Mouse (Mus musculus) kidney, embryonic 14.5 days (tissue): ENCODE measurements at regions not wholly inside any gene's neighbourhood (a gene's known extent, or its start where the extent isn't known, plus 50 kb on each side); places are given as distances from the start of the nearest gene placed in this dataset.
"Not testable (repeated sequence)": the region's sequence is repeated elsewhere in the genome, so short reads cannot be mapped to it uniquely, and the experiment has no call there.

ENCODE experiments used
- ATAC-seq: fragments of 200-750 bp; cut with Nextera tagmentation; 2 replicates; pipeline ENCODE4 v1.8.0; 2017; ENCODE audit warnings: moderate number of reproducible peaks, mild to moderate bottlenecking, moderate TSS enrichment, moderate library complexity; ENCODE audit not compliant: low FRiP score, low TSS enrichment
- H3K27ac ChIP-seq: fragments of 300-500 bp; sonication (generic); 2 replicates; pipeline ENCODE4 v1.5.1; 2014; ENCODE audit warnings: low read depth, mild to moderate bottlenecking, low read length, moderate library complexity, mixed read lengths
- H3K27me3 ChIP-seq: fragments of 300-500 bp; sonication (generic); 2 replicates; pipeline ENCODE4 v1.6.1; 2014; ENCODE audit warnings: mild to moderate bottlenecking, low read length; ENCODE audit not compliant: control insufficient read depth, insufficient read depth
- H3K36me3 ChIP-seq: fragments of 300-500 bp; sonication (generic); 2 replicates; pipeline ENCODE4 v1.6.1; 2014; ENCODE audit warnings: low read length, mixed read lengths; ENCODE audit not compliant: control insufficient read depth, insufficient read depth
- H3K4me1 ChIP-seq: fragments of 300-500 bp; sonication (generic); 2 replicates; pipeline ENCODE4 v1.6.1; 2014; ENCODE audit warnings: low read length, mixed read lengths; ENCODE audit not compliant: control insufficient read depth, insufficient read depth
- H3K4me2 ChIP-seq: fragments of 300-500 bp; sonication (generic); replicated peaks from 2 replicates; pipeline ENCODE4 v1.6.1; 2014; ENCODE audit warnings: low read depth, mild to moderate bottlenecking, low read length
- H3K4me3 ChIP-seq: fragments of 300-500 bp; sonication (generic); 2 replicates; pipeline ENCODE4 v1.5.1; 2014; ENCODE audit warnings: mild to moderate bottlenecking, low read length
- H3K9ac ChIP-seq: fragments of 300-500 bp; sonication (generic); 2 replicates; pipeline ENCODE4 v1.6.1; 2014; ENCODE audit warnings: low read depth, mild to moderate bottlenecking, low read length, moderate library complexity
- H3K9me3 ChIP-seq: fragments of 300-500 bp; sonication (generic); 2 replicates; pipeline ENCODE4 v1.6.1; 2016; ENCODE audit warnings: low read length; ENCODE audit not compliant: control insufficient read depth
- WGBS: fragments of 180-500 bp; shearing (Covaris S2); extraction: QIAGEN DNeasy Blood & Tissue Kit; methylation state at CpG from one replicate; pipeline ENCODE4 v1.1.7; 2014; 5-methylcytosine and 5-hydroxymethylcytosine counted together

- not testable (repeated sequence) for H3K4me1 ChIP-seq, ATAC-seq, H3K9me3 ChIP-seq, H3K4me2 ChIP-seq, H3K9ac ChIP-seq, H3K4me3 ChIP-seq, H3K27ac ChIP-seq, H3K27me3 ChIP-seq, H3K36me3 ChIP-seq
- 94% methylated on average over 4 of the region's 4 CpGs for WGBS
Observed at GRCm38 (mm10) chr10:118618251-118618650, 177.4 kb downstream of the Ifng start.

DNA sequence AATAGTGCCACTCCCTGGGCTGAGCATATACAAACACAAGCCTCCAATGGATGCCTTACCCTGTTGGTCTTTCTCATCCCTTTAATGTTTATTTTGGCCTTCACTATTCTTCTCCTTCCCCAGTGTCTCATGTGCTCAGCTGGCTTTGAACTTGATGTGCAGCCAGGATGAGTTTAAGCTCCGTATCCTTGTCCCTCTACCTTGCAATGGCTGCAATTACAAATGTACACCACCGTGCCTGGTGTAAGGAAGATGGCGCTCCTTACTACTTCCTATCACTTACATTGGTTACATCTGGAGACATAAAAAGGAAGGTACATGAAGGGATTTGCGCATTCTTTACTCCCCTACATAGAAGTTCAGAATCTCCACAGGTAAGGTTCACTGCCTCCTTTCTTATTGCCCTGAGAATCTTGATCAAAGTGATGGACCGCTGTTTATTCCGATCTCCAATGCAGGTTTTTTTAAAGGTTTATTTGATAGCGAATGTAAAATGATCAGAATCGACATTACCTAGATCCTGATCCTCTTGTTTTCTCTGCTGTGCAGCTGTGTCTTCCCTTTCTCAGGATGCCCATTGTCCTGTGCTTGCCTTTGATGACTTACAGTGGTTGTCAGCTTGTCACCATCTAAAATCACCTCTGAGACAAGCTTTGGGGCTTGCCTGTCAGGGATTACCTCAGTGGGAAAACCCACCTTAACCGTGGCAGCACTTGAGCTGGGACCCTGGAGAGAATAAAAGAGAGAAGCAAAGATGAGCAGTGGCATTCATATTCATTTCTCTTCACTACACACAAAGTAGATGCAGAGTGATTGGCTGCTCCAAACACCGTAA lies 178.1 kb downstream of the Ifng start:
- Histone ChIP-seq H3K4me2 (no peak overlapping the region), H3K9ac (no peak overlapping the region), H3K27ac (no peak overlapping the region), H3K4me3 (no peak overlapping the region), H3K9me3 (no peaks in the 10 kb centered on the region), H3K36me3 (no peaks in the 10 kb centered on the region), H3K4me1 (no peaks in the 10 kb centered on the region), H3K27me3 (no peaks in the 10 kb centered on the region)
- 92% methylated on average over 10 of the region's 10 CpGs for WGBS
- no peak for ATAC-seq

DNA sequence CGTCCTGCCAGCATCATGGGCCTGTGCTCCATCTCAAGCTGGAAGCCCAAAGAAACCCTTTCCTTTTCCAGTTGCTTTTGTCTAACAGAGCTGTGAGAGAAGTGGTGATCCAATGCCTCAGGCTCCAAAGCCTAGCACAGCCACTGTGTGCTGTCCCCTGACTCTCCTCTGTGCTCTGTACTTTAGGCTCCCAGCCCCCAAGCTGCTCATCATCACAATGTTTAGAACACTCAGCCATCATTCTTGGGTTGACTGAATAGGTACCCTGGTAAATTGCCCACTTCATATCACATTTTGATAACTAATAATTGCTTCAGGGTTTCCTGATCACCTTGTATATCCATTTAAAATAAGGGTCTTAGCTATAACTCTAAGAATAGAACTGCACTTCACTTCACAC lies 178.8 kb downstream of the Ifng start:
- no peak overlapping the region for H3K27ac ChIP-seq
- WGBS: 92% methylated on average over 1 of the region's 1 CpGs
- no peaks in the 10 kb centered on the region for H3K36me3 ChIP-seq
- no peak overlapping the region for H3K9ac ChIP-seq
- H3K27me3 ChIP-seq: no peaks in the 10 kb centered on the region
- no peaks in the 10 kb centered on the region for H3K4me1 ChIP-seq
- no peak overlapping the region for H3K4me2 ChIP-seq
- ATAC-seq: no peak
- no peak overlapping the region for H3K4me3 ChIP-seq
- H3K9me3 ChIP-seq: no peaks in the 10 kb centered on the region

DNA sequence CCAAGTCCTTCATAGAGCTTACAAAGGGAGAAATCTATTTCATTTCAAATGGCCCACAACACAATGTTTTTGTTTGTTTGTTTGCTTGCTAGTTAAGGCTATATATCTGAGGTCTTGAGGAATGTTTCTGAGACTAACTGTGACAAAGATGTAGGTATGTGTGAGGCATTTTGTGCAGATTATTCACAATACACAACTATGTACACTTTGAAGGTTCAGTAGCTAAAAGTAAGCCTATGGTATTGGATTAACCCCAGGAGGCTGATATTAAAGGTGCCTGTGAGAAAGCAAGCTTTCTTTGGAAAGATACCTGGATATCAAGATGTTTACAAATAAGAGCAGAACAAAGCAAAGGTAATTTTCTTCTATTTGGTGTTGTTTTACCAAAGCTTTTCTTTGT lies 179.8 kb downstream of the Ifng start:
- Histone ChIP-seq H3K27ac (no peak overlapping the region), H3K4me2 (no peak overlapping the region)

GRCm38 (mm10) chr10:118621546-118621945 lies 180.7 kb downstream of the Ifng start:
- H3K27me3 ChIP-seq: no peaks in the 10 kb centered on the region
- H3K4me3 ChIP-seq: no peak overlapping the region
- 80% methylated on average over 4 of the region's 4 CpGs for WGBS
- H3K9me3 ChIP-seq: no peaks in the 10 kb centered on the region
- no peak overlapping the region for H3K9ac ChIP-seq
- no peaks in the 10 kb centered on the region for H3K36me3 ChIP-seq
- no peak overlapping the region for H3K27ac ChIP-seq
- no peak for ATAC-seq
- no peak overlapping the region for H3K4me2 ChIP-seq
- H3K4me1 ChIP-seq: no peaks in the 10 kb centered on the region

More for the DNA sequence above, 179.8 kb downstream of the Ifng start:
- Histone ChIP-seq H3K9me3 (no peaks in the 10 kb centered on the region), H3K27me3 (no peaks in the 10 kb centered on the region), H3K36me3 (no peaks in the 10 kb centered on the region), H3K4me3 (no peak overlapping the region), H3K4me1 (no peaks in the 10 kb centered on the region), H3K9ac (no peak overlapping the region)
- no peak for ATAC-seq

- H3K4me3 ChIP-seq: no peak overlapping the region
- no peaks in the 10 kb centered on the region for H3K27me3 ChIP-seq
- H3K27ac ChIP-seq: no peak overlapping the region
- H3K4me1 ChIP-seq: no peaks in the 10 kb centered on the region
- no peaks in the 10 kb centered on the region for H3K36me3 ChIP-seq
- no peaks in the 10 kb centered on the region for H3K9me3 ChIP-seq
- no peak overlapping the region for H3K9ac ChIP-seq
- no peak overlapping the region for H3K4me2 ChIP-seq
- 78% methylated on average over 6 of the region's 6 CpGs for WGBS
- ATAC-seq: no peak
Observed at GRCm38 (mm10) chr10:118622131-118622530, 181.3 kb downstream of the Ifng start.

GRCm38 (mm10) chr10:118622916-118623315 lies 182.1 kb downstream of the Ifng start:
- H3K36me3 ChIP-seq: no peaks in the 10 kb centered on the region
- H3K4me1 ChIP-seq: no peaks in the 10 kb centered on the region
- no peaks in the 10 kb centered on the region for H3K27me3 ChIP-seq
- no peak for ATAC-seq
- no peak overlapping the region for H3K9ac ChIP-seq
- H3K4me2 ChIP-seq: no peak overlapping the region
- H3K4me3 ChIP-seq: no peak overlapping the region
- H3K9me3 ChIP-seq: no peaks in the 10 kb centered on the region
- H3K27ac ChIP-seq: no peak overlapping the region
- WGBS: 96% methylated on average over 2 of the region's 2 CpGs

GRCm38 (mm10) chr10:118624368-118624767 lies 183.5 kb downstream of the Ifng start:
- no peak overlapping the region for H3K27ac ChIP-seq
- H3K9ac ChIP-seq: no peak overlapping the region
- H3K4me1 ChIP-seq: no peaks in the 10 kb centered on the region
- H3K9me3 ChIP-seq: no peaks in the 10 kb centered on the region
- H3K4me2 ChIP-seq: no peak overlapping the region
- no peak for ATAC-seq
- WGBS: 76% methylated on average over 7 of the region's 7 CpGs
- H3K36me3 ChIP-seq: no peaks in the 10 kb centered on the region
- no peak overlapping the region for H3K4me3 ChIP-seq
- no peaks in the 10 kb centered on the region for H3K27me3 ChIP-seq

DNA sequence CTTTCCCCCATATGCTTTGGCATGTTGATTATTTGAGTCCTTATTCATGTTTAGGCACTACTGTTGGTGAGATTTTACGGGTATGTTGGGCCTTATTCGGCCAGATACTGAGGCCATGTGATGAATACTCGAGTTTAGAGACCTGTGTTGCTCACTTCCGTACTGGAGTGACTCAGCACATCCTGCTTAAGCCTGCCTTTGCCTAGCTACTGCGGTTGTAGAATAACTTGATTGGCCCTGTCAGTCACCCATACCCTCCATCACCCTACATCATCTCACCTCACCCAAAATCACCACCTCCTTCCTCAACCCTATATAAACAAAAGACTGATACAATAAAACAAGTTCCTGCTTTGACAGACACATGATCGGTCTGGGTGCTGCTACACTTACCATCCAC lies 187.2 kb downstream of the Ifng start:
- H3K4me3 ChIP-seq: no peak overlapping the region
- no peak overlapping the region for H3K9ac ChIP-seq
- no peak for ATAC-seq
- H3K36me3 ChIP-seq: no peaks in the 10 kb centered on the region
- 0 out of 2 replicates have a peak, but pooled peaks cover 4% of the 10 kb centered on the region for H3K4me1 ChIP-seq
- H3K27me3 ChIP-seq: no peaks in the 10 kb centered on the region
- H3K9me3 ChIP-seq: no peaks in the 10 kb centered on the region
- H3K4me2 ChIP-seq: no peak overlapping the region
- no peak overlapping the region for H3K27ac ChIP-seq
- 90% methylated on average over 6 of the region's 6 CpGs for WGBS
